Mouse (Mus musculus) urinary bladder, postnatal 10 days (tissue): ENCODE data around the gene Spns3.
"Not testable (repeated sequence)": the region's sequence is repeated elsewhere in the genome, so short reads cannot be mapped to it uniquely, and the experiment has no call there.

ENCODE experiments used
- DNase-seq: peaks from one replicate; pipeline ENCODE4 v3.0.0; 2022; ENCODE audit warnings: low spot score

The Spns3 gene

GRCm38 (mm10) chr11:72556953-72557352 lies 6.6 kb upstream of the Spns3 start:
- no peak for DNase-seq

- no peak for DNase-seq
Observed at GRCm38 (mm10) chr11:72556470-72556869, 6.2 kb upstream of the Spns3 start.

GRCm38 (mm10) chr11:72551531-72552105 lies 1.3 kb upstream of the Spns3 start:
- DNase-seq: no peak

GRCm38 (mm10) chr11:72547181-72547580 lies 3.1 kb downstream of the Spns3 start:
- DNase-seq: no peak

- DNase-seq: no peak
Observed at GRCm38 (mm10) chr11:72544716-72545115, 5.6 kb downstream of the Spns3 start.

- not testable (repeated sequence) for DNase-seq
Observed at GRCm38 (mm10) chr11:72543692-72544091, 6.6 kb downstream of the Spns3 start.

- DNase-seq: no peak
Observed at GRCm38 (mm10) chr11:72542586-72542985, 7.7 kb downstream of the Spns3 start.

- no peak for DNase-seq
Observed at GRCm38 (mm10) chr11:72541928-72542327, 8.4 kb downstream of the Spns3 start.

GRCm38 (mm10) chr11:72540437-72540836 lies 9.9 kb downstream of the Spns3 start:
- DNase-seq: no peak

GRCm38 (mm10) chr11:72538811-72539210 lies 11.5 kb downstream of the Spns3 start:
- DNase-seq: no peak

- no peak for DNase-seq
Observed at GRCm38 (mm10) chr11:72538037-72538755, 12.1 kb downstream of the Spns3 start.

GRCm38 (mm10) chr11:72537503-72537902 lies 12.8 kb downstream of the Spns3 start:
- DNase-seq: no peak

- no peak for DNase-seq
Observed at GRCm38 (mm10) chr11:72535519-72535918, 14.8 kb downstream of the Spns3 start.

GRCm38 (mm10) chr11:72532890-72533289 lies 17.4 kb downstream of the Spns3 start:
- DNase-seq: no peak

- DNase-seq: no peak
Observed at GRCm38 (mm10) chr11:72531632-72532031, 18.7 kb downstream of the Spns3 start.

- DNase-seq: no peak
Observed at GRCm38 (mm10) chr11:72531144-72531543, 19.2 kb downstream of the Spns3 start.

- DNase-seq: no peak
Observed at GRCm38 (mm10) chr11:72526190-72526589, 24.1 kb downstream of the Spns3 start.

- no peak for DNase-seq
Observed at GRCm38 (mm10) chr11:72523711-72524110, 26.6 kb downstream of the Spns3 start.

- no peak for DNase-seq
Observed at GRCm38 (mm10) chr11:72522616-72523041, 27.7 kb downstream of the Spns3 start.

- DNase-seq: no peak
Observed at GRCm38 (mm10) chr11:72521598-72522541, 28.4 kb downstream of the Spns3 start.

- DNase-seq: no peak
Observed at GRCm38 (mm10) chr11:72519895-72520294, 30.4 kb downstream of the Spns3 start.

GRCm38 (mm10) chr11:72519189-72519588 lies 31.1 kb downstream of the Spns3 start:
- DNase-seq: no peak

- DNase-seq: no peak
Observed at GRCm38 (mm10) chr11:72518449-72518848, 31.9 kb downstream of the Spns3 start.
